Mouse (Mus musculus) neutrophil, adult 65 days (primary cell): ENCODE measurements around the gene Pmp22. TPM values are rescaled to one million over a fixed set of nuclear protein-coding genes. Genes with fewer than 3 reads are reported as not detected.

Experiments
- total RNA-seq: library from RNA; stranded (reverse); gene quantifications from 2 replicates; pipeline ENCODE4 v1.2.4, GENCODE M21; 2023

Pmp22 gene
- 1.0 and 1.3 TPM in 2 replicates for total RNA-seq

DNA sequence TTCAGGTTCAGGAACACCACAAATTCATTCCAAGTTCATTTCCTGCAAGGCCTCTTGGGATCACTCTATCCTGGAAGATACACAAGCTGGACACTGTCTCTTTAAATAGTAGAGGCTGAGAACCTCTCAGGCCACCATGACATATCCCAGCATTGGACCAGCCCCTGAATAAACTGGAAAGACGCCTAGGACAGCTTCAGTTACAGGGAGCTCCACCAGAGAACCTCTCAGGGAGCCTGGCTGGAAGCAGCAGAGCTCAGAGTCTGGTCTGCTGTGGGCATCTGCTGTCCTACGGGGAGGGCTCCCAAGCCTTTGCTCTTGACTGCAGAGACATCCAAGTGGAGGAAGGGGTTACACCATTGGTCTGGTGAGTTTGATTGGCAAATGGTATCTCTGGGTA lies at the start of gene Pmp22:
Pmp22 (plus strand) TSS at position 199 of the 400 bp plus-strand sequence.

Other genes with a start within 250 kb of the Pmp22 start
- gene Tvp23b, start 249.5 kb upstream of the Pmp22 start, total RNA-seq, result 4.4 and 9.0 TPM in 2 replicates
- not detected in 2 replicates for gene Cdrt4, start 177.8 kb upstream of the Pmp22 start, total RNA-seq
- gene Tekt3, start 67.3 kb upstream of the Pmp22 start, total RNA-seq, result not detected in 2 replicates